Mouse (Mus musculus): ENCODE results near the gene G0s2.
"Not testable (repeated sequence)": the region's sequence is repeated elsewhere in the genome, so short reads cannot be mapped to it uniquely, and the experiment has no call there.

The G0s2 gene

DNA sequence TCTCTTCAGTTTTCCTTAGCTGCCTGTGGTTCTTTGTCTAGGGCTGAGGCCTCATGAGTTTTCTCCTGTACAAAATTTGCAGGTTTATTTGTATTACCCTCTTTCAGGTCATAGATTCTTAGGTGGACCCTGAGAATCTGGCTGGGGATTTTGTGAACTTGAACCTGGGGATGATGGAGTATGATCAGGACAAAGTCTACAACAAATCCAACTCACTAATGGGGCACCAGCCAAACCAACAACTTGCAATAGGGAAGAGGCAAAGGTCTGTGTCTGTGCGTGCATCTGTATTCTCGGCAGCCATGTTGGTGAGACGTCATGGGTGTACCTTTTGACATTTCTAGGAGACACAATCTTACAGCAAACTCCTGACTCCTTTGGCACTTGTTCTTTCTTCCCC is 16.1 kb upstream of the G0s2 start:
- DNase-seq (ENCODE audit: low spot score in 2 of 2), result no peak

DNA sequence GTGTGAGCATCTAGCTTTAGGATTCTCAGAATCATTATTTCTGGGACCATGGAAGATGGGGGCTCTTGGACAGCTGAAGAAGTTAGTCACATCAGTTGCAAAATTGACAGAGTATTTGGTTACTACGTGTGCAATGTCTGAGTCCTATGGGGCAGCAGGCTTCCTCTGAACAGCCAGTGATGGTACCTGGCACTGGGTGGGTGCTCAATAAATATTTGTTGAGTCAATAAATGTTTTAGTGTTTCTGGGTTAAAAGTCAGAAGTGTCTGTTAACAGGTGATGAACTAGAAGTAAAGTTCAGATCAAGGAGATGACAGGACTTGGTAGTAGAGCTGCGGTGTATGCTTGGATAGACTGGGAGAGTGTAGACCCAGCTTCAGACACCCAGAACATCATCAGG is 14.6 kb upstream of the G0s2 start:
- DNase-seq (ENCODE audit: low spot score in 2 of 2), result no peak

DNA sequence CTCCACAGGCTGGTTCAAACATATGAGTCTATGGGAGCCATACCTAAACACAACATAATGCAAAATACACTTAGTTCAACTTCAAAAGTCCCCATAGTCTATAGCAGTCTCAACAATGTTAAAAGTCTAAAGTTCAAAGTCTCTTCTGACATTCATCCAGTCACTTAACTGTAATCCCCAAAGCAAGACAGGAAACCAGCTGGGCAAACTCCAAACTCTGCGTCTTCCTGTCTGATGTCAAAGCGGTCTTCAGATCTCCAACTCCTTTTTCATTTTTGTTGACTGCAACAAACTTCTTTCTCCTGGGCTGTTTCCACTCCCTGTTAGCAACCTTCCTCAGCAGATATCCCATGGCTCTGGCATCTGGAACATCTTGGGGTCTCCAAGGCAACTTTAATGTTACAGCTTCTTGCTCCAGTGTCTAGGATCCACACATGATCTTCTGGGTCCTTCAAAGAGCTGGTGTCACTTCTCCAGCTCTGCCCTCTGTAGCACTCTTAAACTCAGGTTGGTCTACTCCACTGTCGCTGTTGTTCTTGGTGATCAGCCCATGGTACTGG is 12.8 kb upstream of the G0s2 start:
- DNase-seq (ENCODE audit: low spot score in 2 of 2), result not testable (repeated sequence)

DNA sequence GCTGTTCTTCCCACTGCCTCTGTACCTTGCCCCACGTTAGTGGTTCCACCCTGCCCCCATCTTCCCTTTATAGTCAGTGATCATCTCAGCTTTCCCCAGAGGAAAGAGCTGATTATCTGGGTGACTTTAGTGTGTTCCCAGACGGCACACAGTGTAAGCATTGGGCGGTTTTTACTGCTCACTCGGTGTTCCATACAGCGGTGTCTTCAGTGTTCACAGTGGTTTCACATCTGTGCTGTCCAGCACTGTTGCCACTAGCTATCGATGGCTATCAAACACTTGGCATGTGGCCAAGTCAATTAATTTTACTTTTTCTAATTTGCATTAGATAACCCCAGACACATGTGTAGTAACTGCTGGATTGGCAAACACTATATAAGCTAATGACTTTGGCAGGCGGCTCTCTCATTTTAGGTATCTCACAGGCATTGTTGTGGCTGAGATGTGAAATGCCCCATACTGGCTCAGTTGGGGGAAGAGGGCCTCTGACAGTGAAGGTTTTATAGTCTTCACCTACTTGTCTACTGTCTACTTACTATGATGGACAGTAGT is 11.3 kb upstream of the G0s2 start:
- DNase-seq (ENCODE audit: low spot score in 2 of 2), result no peak

DNA sequence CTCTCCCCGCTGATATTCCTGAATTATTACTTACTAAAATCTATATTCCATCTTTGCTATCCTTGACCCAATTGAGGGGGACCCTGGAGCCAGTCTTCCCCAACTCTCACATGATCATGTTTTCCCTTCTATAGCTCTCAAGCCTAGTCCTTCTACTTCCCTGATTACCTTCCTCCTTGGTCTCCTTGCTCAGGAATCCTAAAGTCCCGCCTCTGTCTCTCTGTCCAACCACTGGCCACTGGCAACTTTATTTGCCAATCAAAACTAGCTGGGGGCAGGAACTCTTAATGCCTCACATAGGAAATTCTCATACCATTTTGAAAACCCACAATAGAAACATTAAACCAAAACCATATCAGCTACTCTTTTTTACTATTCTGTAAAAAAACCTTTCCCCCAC is 8.3 kb upstream of the G0s2 start:
- DNase-seq (ENCODE audit: low spot score in 2 of 2), result no peak

DNA sequence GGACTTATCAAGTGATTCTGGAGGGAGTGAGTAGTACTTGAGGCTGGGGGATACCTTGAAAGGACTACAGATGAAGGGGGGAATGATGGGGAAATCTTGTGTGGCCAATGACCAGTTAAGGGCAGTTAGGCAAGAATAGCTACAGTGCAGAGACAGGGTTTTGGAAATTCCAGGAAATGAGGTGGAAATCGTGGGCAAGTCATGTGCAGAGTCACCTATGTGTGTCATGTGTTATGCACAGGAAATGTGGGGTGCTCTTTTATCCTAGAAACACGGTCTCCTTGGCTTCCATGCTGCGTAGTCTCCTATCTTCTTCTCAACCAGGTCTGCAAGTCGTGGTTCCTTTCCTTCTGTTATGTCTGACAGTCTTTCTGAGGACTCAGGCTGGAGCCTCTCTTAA is 6.5 kb upstream of the G0s2 start:
- no peak for DNase-seq (ENCODE audit: low spot score in 2 of 2)

DNA sequence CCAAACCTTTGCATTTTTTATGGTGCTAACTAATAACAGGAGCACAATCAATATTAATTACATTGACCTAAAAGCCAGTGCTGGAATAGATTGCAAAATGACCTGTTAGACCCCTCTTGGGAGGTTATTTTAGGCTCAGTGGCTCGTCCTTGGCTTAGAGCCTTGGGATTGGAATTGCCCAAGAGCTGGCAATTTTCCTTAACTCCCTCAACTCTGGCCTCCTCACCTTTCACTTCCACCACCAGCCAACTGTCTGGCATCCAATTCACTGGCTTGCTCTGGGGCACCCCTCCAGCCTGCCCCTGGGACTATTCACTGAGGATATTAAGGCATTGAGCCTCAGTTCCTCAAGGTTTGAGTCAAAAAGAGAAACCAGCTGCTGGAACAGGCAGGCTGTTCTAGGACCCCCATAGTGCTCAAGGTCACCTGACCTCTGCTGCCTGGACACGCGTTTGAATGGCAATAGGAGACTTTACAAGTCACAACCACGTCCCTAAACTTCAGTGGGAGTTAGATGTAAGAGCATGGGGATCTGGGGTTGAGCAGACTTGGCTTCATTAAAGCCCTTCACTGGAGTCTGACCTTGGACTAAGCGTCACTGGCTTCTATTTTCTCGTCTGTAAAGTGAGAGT is 5.5 kb upstream of the G0s2 start:
- DNase-seq (ENCODE audit: low spot score in 2 of 2), result no peak

DNA sequence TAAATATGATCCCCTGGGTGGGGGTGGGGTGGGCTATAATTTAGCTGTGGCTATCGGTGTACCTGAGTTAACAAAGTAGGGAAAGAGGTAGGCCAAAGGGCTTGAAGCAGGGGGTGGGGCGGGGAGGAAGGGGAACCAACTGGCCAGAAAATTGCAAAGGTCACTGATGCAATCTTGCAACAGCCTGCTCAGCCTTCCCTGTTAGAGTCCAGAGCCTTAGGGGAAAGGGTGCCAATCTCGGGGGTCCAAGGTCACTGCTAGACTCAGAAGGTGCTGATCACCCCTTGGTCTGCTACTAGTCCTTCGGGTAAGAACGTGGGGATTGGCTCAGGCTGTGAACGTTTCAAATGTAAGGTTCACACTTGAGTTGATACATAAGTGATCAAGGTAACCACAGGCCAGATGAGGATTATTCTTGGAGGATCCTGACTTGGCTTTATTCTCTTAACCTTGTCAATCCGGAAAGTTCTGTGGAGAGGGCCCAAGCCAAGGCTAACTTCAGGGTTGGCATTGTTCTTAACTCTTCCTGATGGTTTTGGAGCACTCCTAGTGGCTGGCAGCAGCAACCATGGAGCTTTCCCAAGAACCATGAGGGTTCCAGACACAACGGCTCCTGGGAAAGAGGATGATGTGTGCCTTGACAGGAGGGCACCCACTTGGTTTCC is 1.5 kb upstream of the G0s2 start:
- DNase-seq (ENCODE audit: low spot score in 2 of 2), result no peak

DNA sequence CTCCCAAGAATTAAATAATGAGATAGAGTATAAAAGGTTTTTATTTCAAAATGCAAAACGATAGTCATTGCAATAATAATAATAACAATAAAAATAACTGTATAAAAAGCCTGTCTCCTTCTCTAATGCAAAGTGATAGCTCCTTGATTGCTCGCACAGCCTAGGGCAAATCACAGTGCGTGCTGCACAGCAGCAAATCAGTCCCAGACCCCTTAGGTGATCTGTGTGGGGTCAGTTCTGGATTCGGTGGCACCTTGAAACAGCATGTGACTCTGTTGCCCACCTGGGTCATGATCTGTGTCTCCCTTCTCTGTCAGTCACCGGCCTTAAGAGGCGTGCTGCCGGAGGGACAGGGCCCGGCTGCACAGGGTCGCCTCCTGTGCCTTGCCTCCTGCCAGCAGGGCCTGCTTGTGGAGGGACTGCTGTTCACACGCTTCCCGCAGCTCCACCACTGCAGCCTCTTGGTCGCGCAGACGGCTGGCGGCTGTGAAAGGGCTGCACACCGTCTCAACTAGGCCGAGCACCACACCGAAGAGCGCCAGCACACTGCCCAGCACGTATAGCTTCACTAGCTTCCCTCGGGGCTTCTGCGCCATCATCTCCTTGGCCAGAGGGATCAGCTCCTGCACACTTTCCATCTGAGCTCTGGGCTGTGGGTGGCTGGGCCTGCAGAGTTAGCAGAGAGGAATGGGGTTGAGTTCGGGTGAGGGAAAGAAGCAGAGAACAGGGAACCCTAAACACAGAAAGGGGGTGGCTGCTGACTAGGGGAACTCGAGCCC is 691 bp downstream of the G0s2 start:
- peak in 1 of 2 experiments; percentile 18 for DNase-seq (ENCODE audit: low spot score in 2 of 2)

DNA sequence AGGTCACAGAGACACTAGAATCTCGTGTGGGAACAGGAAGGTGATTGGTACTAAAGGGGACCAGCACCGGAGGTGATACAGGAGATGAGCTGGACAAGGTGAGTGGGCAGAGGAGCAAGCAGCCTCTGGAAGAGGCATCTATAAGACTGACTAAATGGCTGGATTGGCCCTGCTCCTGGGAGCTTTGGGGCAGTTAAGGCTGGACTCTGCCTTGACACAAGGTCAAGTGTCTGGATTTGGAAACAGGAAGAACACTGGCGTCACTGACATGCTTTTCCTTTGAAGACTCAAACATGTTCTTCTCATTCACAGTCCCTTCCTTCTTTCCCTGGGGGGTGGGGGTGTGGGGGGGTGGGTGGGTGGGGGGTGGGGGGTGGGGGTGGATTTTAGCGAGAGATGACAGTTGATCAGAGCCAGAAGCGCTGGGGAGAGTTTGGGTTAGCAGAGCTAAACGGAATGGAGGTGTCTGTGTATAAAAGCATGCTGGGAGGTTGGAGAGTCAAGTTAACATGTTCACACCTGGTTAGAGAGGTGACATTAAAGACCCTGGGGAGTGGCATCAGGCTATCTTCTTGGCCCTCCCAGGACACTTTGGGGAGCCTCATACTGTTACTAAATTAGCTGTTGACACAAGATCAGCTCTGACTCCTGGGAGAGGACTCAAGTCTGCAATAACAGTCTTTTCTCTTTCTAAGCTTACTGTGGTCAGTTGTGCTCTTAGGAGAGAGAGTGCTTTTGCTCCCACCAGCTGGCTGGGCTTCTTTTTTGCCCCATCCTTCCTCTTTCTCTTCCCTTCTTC is 1.9 kb downstream of the G0s2 start:
- DNase-seq (ENCODE audit: low spot score in 2 of 2), result no peak

DNA sequence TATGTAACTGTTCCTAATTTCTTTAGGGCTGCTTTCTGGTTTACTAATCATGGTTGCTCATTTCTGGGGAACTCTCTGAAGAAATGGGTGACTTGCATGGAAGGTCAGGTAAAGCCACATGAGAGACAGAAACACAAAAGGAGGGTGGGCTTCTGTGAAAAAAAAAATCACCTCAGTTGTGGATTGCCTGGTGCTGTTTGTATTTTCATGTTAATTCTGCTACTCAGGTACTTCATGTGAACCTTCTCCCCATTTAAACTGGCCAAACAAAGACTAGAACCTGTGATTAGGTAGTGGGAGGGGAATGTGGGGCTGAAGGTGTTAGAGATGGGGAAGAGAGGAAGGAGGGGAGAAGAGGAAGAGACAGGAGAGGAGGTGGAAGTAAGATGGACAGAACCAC is 7.3 kb downstream of the G0s2 start:
- no peak for DNase-seq (ENCODE audit: low spot score in 2 of 2)

DNA sequence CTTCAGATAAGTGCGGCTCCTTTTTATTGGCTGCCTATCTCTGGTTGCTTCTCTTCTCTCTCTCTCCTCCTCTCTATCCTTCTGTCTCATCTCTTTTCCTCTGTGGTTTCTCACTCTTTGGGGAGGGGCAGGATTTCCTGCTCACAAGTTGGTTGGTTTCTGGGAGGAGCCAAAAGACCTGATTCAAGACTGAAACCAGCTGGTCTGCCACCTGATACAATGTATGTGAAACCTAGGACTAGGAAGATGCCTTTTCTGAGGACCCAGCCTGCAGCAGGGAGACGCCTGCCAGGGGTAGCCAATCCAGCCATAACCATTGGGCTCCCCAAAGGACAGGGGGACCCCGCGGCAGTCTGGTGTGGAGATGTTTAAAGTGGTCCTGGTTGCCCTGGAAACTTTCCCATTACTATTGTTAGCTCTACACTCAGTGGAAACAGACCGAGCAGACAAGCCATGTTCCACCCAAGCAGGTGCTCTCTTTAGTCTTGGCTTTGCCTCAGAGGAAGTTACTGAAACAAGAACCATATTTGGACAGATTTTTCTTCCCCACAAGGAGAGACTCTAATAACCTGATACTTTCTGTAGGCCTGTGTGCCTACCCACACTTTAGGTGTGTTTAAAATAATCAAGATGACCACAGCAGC is 8.9 kb downstream of the G0s2 start, which contains the start of gene Hsd11b1:
Gene Hsd11b1, minus strand, starts transcription at position 121 of the 644 bp plus-strand sequence.
- DNase-seq (ENCODE audit: low spot score in 2 of 2), result peak in 1 of 2 experiments; percentile 26

DNA sequence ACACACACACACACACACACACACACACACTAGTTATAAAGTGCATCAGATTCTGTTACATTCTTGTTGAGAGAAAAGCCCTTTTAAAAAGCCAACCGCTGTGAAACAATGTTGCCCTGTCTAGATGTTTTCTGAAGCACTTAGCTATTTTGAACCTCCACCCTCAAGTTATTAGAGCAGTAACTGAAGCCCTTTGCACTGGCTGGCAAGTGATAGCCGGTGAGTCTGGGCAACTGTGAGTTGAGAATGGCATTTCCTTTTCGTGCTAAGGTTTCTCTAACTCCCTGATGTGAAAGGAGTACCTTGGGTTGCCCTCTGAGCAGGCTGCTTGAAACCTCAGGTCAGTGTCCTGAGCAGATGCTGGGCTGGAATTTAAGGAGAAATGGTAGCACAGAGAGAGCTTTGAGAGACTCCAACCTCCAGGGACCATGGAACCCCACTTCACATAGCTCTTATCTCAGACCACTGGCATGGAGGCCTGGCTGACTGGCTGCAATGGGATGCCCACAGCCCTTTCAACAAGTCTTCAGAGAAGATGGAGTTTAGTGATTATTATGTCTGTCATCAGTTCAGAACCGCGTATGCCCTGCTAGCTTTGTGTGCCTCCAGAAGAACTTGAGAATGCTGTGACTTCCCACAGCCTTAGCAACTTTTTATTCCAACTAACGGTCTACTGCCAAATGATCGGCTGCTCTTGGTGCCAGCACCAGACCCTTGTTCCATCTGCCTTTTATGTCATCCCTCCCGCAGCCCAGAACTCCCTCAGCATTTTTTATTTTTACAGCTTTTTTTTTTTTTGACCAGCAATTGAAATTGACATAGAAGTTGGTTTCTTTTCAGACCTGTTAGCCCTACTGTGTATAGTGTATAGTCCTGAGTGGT is 9.8 kb downstream of the G0s2 start:
- DNase-seq (ENCODE audit: low spot score in 2 of 2), result no peak

DNA sequence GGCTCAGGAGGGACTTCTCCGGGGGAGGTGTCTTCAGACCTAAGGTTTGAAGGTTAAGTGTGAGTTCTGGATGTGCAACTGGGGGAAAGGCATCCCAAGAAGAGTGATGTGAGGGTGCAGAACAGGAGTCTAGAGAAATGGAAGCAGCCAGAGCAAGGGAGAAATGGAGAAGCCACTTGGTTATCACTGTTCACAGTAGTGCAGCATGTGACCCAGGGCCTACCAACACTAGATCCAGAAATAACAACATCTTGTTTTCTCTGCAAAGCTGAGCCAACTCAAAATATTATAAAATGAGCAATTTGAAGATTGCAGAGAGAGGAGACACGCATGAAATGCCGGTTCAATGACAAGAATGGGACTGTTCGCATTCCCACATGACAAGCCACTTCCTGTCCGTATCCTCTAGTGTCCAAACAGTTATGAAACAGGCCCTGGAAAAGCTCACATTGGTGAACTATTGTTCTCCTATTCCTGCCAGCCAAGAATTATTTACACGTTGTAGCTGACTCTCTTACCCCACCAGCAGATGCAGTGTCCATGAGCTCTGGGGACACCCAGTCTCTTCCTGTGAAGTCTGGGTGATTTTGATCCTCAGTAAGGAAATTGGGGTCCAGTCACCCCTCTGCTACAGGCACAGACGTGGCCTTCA is 11.0 kb downstream of the G0s2 start:
- DNase-seq (ENCODE audit: low spot score in 2 of 2), result no peak

DNA sequence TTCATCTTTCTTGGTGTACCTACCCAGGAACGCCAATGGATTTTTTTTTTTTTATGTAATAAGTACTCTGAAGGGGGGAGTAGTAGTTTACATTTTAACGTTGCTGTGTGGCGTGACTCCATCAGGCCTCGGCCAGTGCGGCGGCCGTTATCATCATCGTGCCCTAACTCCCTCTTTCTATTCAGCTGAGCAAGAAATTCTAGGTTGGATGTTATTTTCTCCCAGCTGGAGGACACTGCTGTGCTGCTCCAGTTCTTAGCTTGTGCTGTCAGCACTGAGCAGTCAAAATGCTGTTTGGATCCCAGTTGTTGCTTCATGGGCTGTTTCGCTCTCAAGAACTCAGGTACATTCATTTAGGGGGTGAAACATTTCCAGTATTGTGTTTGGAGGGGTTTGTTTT is 13.5 kb downstream of the G0s2 start:
- no peak for DNase-seq (ENCODE audit: low spot score in 2 of 2)

DNA sequence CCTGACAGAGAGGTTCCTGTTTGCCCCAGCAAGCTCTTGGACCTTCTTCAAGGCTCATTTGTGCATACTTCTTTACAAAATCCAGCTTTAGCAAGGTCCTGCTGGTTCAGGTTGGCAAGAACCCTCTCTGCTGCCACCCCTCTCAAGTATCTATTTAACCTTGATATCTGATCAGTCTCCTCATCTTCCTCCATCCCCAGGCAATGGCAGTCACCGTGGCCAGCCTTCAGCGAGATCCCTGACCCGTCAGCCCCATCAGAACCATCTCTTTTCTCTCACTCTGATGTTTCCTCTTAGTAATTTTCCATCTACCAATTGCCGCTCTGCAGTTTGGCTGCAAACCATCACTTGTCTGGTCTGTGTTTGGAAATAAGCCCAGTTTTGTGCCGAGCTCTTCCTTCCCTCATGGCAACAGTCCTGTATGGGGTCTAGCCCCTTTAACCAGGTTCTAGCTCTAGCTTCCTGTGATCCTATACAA is 16.4 kb downstream of the G0s2 start:
- DNase-seq (ENCODE audit: low spot score in 2 of 2), result no peak

DNA sequence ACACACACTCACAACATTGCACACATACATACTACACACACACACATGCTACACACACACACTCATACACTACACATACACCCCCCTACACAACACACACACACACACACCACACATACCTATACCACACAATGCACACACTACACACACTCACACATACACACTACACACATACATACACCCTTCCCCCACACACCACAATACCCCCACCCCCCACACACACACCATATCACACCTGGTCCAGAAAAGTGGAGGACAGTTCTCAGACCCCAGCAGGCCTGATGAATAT is 16.8 kb downstream of the G0s2 start:
- DNase-seq (ENCODE audit: low spot score in 2 of 2), result no peak

DNA sequence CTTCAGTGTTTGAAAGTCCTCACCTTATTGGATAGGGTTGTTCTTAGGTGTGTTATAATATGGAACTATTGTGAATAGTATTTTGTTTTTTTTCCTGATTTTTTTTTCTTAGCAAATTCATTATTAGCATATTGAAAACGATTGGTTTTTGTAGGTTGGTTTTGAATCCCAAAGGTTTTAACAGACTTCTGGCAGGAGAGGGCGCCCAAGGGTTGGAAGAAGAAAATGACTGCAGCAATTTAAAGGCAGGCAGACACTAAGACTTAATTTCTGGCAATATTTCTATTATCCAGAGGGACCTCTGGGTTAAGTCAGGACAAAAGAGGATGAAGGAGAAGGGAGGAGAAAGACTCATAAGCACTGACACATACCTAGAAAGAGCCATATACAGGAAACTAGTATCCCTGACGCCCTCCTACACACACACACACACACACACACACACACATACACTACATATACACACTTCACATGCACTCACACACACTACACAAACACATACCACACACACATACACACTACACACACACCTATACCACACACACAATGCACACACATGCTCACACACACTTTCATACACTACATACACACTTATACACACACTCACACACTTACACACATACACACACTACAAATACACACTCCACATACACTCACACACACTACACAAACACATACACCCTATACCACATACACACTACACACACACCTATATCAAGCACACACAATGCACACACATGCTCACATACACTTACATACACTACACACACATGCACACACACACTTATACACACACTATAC is 17.3 kb downstream of the G0s2 start:
- peak in 1 of 2 experiments; percentile 77 for DNase-seq (ENCODE audit: low spot score in 2 of 2)

DNA sequence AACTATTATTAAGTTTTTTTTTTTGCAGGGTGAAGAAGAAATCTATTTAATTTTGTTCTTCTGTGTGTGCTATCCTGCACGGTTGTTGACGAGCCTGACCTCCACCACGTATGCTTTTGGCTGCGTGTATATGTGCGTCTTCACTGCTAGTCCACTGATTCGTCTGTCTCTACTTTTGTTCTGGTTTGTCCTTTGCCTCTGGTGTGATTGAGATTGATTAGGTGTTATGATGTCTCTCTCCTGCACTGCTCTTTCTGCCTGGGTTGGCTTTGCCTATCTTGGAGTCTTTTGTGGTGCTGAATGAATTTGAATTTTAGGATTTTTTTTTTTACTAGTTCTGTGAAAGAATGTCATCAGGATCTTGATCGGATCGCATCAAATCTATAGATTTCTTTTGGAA is 18.0 kb downstream of the G0s2 start:
- no peak for DNase-seq (ENCODE audit: low spot score in 2 of 2)

All from spleen, postnatal 10 days (tissue).